Mouse (Mus musculus) cerebellum, adult (tissue): ENCODE results near the gene Hoxc8.

Source experiments
- ATAC-seq: cut with Nextera tagmentation; 2 replicates; pipeline ENCODE4 v1.9.2; 2017; ENCODE audit warnings: mild to moderate bottlenecking, moderate library complexity, mixed read lengths; ENCODE audit not compliant: insufficient number of reproducible peaks, low FRiP score, low TSS enrichment

The Hoxc8 gene

DNA sequence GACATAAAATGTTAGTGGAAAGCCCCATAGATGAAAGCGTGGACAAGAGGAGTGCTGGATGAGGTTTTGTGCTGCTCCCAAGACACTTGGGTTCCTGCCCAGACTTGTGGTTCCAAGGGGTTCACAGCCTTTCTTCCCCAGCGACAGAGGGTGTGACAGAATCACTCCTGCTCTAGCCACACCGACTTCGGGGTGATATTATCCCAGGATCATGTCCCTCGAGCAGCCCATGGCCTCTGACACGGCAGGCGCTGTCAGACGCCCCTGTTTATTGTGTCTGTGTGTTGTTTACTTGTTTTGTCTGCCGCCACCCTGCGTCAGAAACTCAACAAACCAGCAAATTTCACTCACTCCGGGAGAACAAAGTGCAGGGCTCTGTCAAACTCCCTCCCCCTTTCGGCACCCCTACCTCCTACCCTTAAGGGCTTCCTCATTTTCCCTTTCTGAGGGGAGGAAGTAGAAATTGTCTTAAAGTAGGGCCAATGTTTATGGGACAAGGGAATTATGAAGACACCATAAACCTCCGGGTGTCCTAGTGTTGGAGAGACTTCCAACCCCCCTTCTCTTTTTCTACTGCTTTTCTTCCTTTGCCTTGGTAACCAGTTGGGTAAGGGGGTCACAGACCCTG, 12.5 kb downstream of the Hoxc8 start:
- ATAC-seq, result no peak

DNA sequence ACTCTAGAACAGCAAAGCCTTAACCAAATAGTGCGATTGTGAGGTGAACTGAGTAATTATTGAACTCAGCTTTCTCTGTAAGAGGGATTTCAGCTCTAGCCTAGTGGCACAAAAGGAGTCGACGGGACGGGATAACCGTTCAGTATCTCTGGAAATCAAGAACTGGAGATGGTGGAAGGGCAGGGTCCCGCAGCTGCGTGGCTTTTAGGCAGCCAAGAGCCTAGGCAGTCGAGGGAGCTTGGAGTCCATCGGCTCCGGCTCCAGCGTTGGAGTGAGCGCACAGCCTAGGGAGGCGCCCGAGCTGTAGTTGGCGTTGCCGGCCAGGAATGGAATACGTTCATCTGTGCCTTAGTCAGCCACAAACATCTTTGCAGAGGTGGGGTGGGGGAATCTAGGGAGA, 14.9 kb downstream of the Hoxc8 start:
- ATAC-seq, result no peak

DNA sequence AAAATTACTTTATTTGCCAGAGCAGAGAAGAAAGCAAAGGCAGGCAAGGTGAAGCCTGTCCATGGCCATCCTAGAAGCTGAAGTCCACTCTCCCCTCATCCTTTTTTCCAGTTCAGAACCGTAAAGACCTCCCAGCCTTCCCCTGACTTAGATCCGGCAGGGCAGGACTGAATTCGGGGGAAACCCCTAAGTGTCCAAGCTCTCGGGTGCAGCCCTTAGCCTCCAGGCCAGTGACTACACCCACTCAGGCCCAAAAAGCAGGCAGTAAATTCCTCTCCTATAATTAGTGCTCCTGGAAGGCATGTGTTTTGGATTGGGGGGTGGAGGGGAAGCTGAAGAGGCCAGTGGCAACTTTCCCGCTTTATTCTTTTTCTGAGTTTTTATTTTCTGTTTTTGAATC, 15.4 kb downstream of the Hoxc8 start:
- no peak for ATAC-seq

DNA sequence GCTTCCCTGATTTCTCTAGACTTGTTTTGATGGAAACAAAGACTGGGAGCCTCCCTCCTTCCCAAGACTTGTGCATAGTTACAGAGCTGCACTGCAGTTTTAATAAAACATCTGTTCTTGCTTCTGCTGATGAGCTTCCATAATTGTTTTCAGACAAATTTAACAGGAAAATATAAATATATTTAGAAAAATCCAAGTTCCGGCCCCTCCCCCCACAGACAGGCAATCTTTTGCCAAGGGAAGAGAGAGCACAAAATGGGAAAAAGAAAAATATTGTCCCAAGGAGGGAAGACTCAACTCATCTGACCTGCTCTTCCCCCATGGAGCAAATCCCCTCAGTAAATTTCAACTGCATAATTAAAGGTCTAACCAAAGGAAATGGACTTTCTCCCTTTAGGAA, 15.9 kb downstream of the Hoxc8 start:
- ATAC-seq, result no peak

DNA sequence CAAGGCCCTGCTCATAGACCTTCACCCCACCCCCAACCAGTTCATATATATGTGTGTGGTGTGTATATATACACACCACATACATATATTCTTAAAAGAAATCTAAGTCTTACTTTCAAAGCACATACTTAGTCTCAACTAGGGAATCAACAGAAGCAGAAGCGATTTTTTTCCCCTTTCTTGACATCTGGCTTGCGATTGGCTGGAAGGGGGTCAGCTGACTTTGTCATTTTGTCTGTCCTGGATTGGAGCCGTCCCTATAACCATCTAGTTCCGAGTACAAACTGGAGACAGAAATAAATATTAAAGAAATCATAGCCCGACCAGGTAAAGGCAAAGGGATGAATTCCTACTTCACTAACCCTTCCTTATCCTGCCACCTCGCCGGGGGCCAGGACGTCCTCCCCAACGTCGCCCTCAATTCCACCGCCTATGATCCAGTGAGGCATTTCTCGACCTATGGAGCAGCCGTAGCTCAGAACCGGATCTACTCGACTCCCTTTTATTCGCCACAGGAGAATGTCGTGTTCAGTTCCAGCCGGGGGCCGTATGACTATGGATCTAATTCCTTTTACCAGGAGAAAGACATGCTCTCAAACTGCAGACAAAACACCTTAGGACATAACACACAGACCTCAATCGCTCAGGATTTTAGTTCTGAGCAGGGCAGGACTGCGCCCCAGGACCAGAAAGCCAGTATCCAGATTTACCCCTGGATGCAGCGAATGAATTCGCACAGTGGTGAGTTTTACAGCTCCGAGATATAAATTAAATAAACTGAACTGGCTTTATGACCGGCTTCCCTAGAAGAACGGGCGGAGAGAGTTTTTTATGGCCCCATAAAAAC, 19.1 kb downstream of the Hoxc8 start:
- ATAC-seq, result no peak

DNA sequence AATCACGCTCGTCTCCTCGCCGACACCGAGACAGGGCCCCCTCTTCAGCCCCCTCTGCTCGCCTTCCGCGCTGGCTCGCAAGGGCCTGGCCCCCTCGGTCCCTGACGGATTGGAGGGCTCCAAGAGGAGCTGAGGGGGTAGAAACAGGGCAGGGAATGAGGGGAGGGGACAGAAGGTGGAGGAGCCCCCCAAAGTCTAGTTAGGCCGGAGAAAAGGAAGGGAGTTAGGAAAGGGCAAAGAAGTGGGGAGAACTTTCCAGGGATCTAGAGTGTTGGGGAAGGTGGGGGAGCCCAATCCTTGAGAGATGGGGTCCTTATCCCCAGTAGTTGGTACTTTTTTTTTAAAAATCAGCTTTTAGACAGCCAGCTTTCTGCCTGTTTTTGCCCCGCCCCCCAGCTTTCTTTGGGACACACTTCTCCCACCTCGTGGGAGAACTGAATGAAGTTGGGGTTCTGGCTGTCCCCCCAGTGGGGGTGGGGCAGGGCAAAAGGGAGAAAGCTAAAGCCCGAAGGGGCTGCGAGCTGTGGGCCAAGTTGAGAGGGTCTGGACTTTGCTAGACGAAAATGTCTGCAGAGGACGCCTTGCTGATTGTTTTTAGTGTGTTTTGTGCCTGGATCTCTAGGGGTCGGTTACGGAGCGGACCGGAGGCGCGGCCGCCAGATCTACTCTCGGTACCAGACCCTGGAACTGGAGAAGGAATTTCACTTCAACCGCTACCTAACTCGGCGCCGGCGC, 19.9 kb downstream of the Hoxc8 start:
- ATAC-seq, result no peak

DNA sequence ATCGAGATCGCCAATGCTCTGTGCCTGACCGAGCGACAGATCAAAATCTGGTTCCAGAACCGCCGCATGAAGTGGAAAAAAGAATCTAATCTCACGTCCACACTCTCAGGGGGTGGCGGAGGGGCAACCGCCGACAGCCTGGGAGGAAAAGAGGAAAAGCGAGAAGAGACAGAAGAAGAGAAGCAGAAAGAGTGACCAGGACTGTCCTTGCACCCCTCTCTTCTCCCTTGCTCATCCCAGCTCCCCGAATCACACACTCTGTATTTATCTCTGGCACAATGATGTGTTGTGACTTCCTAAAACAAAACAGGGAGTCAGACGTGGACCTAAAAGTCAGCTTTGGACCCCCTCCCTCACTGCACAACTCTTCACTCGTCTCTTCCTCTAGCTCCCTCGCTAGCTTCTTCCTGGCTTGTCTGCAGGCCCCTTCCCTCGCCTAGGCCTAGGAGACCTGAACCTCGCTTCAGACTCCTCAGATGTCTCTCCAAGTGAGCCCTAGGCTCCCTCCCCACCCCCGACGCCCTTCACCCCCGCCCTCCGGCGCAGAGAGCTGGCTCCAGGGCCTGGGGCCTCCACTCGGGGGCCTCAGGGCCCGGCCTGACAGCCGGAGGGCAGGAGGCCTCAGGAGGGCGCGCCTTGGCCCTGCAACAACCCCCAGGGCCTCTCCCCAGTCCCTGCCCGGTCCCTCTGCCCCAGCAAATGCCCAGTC, 20.6 kb downstream of the Hoxc8 start:
- ATAC-seq, result no peak

DNA sequence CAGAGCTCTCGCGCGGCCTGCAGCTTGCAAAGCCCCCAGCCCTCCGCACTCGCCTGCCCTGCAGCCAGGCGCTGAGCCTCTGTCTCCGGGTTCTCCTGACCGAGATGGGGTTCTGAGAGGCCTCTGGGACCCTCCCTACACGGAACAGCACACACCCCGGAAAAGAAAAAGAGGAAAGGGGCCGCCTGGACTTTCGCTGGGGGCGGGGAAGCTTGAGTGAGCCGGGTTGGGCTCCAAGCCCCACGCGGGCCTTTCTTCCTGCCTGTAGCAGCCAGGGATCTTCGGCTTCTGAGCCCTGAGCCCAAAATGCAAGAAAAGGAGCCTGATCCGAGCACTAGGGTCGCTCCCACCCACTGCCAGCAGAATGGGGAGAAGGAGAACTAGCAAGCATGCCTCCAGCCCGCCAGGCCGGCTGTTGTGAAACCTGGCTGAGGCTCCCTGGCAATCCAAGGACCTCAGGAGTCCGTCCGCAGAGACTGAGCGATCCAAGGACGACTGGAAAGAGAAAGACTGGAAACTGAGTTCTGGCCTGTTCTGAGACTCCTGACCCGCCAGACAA, 21.6 kb downstream of the Hoxc8 start:
- ATAC-seq, result no peak

DNA sequence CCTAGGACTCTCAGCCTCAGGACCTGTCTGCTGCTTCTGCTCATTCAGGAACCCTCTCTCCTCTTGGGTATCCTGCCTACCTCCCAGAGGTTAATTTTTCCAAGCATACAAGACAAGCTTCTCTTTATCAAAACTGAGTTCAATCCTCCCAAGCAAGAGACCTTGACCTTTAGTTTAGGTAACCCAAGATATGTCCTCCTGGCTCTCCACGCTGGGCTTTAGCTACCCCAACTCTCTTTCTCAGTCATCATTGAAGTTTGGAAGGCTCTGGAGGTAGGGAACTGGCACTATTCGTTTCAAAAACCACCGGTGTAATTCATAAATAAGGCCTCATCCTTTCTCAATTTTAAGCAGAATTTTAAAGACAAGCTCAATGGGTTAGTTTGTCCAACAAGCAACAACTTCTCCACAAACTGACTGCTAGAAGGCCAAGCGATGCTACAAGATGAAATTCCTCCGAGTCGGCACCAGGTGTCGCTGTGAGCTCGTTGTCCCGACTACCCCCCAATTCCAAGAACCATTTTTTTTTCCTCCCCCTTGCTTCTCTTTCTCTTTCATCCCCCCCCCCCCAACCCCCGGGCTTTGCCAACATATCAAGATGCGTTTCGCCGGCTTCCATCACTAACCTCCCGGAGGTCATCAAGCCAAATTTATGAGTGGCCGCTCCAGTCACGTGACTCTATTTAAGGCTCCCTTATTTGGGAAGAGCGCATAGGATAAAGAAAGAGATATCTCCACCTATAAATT, 23.0 kb downstream of the Hoxc8 start:
- no peak for ATAC-seq

DNA sequence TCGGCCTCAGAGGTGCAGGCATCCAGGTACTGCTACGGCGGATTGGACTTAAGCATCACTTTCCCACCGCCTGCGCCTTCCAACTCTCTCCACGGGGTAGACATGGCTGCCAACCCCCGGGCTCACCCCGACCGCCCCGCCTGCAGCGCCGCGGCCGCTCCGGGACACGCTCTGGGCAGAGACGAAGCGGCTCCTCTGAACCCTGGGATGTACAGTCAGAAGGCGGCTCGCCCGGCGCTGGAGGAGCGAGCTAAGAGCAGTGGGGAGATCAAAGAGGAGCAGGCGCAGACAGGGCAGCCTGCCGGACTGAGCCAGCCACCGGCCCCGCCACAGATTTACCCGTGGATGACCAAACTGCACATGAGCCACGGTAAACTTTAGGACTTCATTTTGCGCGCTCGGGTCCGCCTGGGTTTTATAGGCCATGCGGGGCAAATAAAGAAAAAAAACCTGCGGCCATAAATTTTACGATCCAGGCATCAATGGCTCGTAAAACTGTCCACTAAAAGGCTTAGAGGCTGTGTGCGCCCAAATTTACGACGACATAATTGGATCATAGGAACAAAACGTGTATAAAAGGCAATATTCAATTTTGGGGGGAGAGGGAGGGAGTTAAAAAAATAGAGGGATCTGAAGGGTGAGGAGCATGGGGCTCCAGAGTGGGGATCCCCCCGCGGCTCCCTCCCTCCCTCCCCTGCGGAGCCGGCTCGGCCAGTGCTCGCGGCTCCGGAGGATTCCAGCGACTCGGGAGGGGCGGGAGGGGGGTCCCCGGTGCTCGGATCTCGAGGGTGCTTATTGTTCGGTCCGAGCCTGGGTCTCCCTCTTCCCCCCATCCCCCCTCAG, 24.0 kb downstream of the Hoxc8 start:
- ATAC-seq, result no peak

DNA sequence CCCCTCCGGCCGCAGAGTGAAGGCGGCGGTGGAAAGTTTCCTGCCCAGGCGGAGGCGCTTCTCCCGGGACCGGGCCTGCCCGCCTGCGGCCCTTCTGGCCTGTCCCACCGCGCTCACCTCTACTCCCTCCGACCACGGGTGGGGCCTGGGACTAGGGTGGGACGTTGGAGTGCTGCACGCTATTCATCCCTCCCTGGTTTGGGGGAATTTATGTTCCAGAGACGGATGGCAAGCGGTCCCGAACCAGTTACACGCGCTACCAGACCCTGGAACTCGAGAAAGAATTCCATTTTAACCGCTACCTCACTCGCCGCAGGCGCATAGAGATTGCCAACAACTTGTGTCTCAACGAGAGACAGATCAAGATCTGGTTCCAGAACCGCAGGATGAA, 24.6 kb downstream of the Hoxc8 start:
- no peak for ATAC-seq

DNA sequence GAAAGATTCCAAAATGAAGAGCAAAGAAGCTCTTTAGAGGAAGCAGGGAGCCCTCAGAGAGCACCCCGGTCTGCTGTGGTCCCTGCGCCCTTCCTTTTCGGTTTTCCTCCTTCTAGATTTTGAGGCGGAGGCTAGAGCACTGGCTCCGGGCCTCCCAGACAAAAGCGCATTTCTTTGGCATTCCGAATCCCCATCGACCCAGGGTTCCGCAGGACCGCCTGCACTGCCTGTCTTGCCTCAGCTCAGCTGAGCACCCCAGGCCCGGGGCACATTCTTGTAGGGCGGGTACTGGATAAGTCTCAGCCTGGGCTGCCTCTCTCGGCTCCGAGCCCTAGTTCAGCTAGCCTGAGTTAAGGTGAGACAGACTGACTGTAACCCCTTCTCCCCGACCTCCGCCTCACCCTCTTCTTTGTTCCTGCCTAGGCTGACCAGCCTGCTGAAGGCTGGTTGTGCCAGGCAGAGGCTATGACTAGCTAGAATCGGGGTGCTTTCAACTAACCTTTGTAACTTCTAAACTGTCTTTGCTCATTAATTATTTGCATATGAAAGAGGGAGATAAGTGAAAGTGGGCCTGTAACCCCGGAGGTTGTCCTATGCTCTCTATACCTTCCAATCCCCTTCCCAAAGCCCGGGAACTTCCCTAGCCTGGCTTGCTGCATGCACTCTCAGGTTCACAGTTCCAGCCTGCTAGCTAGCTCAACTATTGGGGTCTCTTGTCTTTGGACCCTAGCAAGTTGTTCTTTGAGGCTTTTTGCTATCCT, 25.2 kb downstream of the Hoxc8 start:
- ATAC-seq, result no peak

DNA sequence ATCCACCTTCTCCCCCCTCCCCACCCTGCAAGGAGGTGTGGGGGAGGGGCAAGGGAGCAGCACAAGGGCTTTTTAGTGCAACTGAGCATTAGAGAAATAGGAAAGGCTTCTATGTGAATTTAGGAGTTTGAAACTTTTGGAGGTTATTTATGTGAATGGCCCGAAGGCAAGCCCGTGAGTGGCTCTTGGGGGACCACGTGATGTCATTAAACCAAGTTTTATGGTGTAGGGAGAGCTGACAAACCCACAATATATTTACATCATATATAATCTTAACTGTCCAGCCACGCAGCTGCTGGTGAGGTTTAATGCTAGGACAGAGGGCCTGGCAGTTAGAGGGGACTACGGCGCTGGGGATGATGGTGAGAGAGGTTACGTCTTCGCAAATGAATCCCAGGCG, 28.2 kb downstream of the Hoxc8 start, which contains the start of gene Hoxc4:
Gene Hoxc4 (plus strand): TSS at position 299 of the 400 bp plus-strand sequence.
- no peak for ATAC-seq

DNA sequence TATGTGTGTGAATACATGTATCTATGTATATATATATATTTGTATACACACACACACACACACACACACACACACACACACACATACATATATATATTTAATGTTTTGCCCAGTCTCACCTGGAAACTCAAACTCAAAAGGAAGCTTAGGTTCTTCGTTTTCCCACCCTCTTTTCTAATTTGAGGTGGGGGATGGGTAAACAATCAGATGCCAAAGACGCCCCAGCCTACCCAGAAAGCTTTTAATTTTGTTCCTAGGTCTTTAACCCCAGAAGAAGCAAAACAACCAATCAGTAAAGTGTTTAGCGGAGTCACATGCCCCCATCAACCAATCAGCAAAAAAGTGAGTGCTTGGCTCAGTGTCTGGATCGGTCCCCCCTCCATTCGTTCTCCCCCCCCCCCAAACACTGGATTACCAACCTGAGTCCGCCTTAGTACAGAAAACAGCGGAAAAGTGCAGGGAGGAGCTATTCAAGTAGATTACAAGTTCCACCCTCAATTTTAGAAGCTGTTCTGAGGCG, 30.6 kb downstream of the Hoxc8 start:
- no peak for ATAC-seq

DNA sequence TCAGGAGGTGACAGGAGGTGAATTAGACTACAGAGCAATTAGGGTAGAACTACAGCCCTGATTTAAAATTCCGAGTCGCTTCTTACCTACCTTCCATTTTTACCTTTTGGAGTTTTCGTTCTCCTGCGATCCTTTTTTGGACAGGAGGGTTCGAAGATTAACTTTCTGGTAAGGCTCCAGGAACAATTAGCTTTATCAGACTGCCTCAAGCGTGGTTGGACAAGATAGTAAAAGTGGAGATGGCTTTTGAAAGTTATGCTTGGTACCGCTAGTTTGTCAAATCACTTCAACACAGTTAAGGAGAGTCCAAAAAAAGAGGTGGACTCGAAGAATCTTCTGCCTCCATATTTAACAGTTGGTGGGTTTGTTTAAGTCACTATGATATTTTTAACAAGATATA, 31.1 kb downstream of the Hoxc8 start:
- no peak for ATAC-seq

DNA sequence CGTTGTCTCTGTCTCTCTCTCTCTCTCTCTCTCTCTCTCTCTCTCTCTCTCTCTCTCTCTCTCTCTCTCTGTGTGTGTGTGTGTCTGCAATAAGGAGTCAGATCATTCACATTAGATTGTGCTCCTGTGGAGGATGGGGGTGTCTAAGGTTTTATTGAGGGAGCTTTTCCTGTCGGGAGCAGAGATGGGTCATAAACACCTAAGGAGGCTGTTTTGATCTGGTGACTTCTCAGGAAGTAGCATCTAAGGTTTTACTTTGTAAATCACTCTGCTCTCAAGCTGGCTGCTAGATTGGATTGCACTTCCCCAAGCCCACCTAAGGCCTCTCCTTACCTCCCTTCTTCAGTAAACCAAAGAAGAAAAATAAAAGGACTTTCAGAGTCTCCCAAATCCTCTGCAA, 33.7 kb downstream of the Hoxc8 start:
- no peak for ATAC-seq

DNA sequence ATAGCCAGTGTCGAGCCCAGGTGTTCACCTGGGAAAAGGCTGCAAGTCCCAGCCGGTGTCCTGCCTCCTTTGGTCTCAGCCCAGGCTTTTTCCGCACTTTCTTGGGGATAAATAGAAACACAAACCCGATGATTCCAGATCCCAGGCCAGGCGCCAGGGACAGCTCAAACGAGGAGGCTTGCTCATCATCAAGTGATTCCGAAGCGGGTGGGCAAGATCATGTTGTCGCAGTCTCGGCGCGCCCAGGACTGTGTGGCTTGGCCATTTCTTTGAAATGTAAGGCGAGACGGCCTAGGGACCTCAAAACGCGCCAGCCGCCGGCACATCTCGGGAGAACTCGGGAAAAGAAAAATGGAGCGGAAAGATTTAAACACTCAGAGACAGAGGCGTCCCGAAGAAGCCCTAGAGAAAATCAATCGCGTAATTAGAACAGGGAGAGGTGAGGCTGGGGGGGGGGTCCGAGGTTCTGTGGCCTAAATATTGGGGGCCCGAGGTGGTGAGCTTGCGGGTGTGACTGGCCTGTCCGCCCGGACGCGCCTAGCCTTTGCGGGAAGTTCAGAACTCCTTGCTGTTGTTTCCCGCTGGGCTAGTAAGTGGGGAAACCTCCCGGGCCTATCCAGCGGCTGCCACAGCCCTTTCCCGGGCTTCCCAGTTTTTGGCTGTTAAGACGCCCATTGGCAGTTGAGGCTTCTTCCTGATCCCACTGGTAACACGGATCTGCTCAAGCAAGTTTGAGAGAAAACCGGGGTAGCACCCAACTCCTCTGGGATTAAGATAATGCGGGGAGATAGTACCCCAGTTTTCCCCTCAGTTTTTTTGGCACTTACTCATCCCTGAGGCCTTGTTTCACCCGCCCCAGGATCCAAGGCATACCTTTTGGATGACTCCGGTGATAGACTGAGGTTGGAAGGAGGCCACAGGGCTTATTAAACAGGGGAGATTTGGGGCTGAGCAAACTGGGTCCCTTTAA, 37.1 kb downstream of the Hoxc8 start:
- no peak for ATAC-seq
